ENCODE assay signal across 8 mouse cellular contexts in the genomic region with DNA sequence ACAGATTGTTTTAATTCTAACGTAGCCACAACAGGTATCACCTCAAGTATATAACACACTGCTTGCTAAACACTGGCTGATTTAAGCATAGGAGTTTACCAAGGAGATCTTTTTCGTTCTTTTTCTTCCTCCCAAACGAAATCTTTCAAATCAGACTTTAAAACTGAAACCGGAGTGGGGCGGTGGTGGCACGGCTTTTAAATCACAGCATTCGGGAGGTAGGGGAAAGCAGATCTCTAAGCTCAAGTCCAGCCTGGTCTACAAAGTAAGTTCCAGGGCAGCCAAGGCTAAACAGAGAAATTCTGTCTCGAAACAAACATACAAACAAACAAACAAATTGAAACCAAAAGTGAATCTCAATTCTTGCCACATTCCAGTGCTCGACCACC. TPM values are rescaled to one million over a fixed set of nuclear protein-coding genes. Genes with fewer than 3 reads are reported as not detected.
A peak's percentile ranks its signal among the peaks of the same experiment; 100 is the strongest.
DNase-seq lines count a peak whose midpoint lies in the region; ATAC-seq lines count a peak whose summit lies in the region.

No protein-coding gene starts in this region.

- no peak for ATAC-seq in heart, embryonic 14.5 days (ENCODE audit: insufficient number of reproducible peaks, insufficient read depth, low FRiP score, low read depth)
- ATAC-seq in hindbrain, embryonic 11.5 days (ENCODE audit: low FRiP score), result no peak; the same call in 1 of the 2 replicates
- no peak for ATAC-seq in midbrain, embryonic 11.5 days (ENCODE audit: low FRiP score)

- H3K27ac ChIP-seq in heart, embryonic 14.5 days (replicated peaks in 1 of 2; ENCODE audit: control insufficient read depth in 1 of 2, insufficient read depth in 1 of 2, low read depth in 2 of 2, low read length in 2 of 2), result peak overlapping the region; percentile 82 to 90
- peak overlapping the region; percentile 85; the same call in 1 of the 2 replicates for H3K27ac ChIP-seq in hindbrain, embryonic 11.5 days (ENCODE audit: low read depth, low read length)
- no peak overlapping the region for H3K27ac ChIP-seq in midbrain, embryonic 11.5 days (ENCODE audit: low read depth, low read length)

- intact Hi-C loops in left cerebral cortex, postnatal 4 days (cut with DNase I), result no loop called here
- intact Hi-C loops in left cerebral cortex, postnatal 10 days (cut with DNase I), result loop anchor here (10.0 kb wide), 1 partner anchor 300 kb away; no protein-coding TSS in a partner anchor

- peaks cover 0 to 16% of the 10 kb centered on the region in 2 experiments; a peak in 3 of 4 replicates for H3K4me1 ChIP-seq in heart, embryonic 14.5 days (ENCODE audit: control insufficient read depth in 2 of 2, insufficient read depth in 2 of 2, low read length in 2 of 2)
- H3K4me1 ChIP-seq in hindbrain, embryonic 11.5 days (replicated peaks; ENCODE audit: control insufficient read depth, insufficient read depth, low read length), result 0 out of 2 replicates have a peak, but pooled peaks cover 3% of the 10 kb centered on the region
- peaks cover 5% of the 10 kb centered on the region; the same call in 1 of the 2 replicates for H3K4me1 ChIP-seq in midbrain, embryonic 11.5 days (ENCODE audit: control insufficient read depth, insufficient read depth, low read length)

- 7% methylated on average over 9 of the region's 9 CpGs for WGBS in heart, embryonic 14.5 days
- 17% methylated on average over 9 of the region's 9 CpGs for WGBS in hindbrain, embryonic 11.5 days
- 19% methylated on average over 9 of the region's 9 CpGs for WGBS in midbrain, embryonic 11.5 days

- DNase-seq in heart, adult 18-20 months, result no peak
- peak; percentile 10 for DNase-seq in T-cell, adult 2 months (ENCODE audit: low spot score)
- no peak for DNase-seq in hindbrain, embryonic 11.5 days (ENCODE audit: low spot score)
- DNase-seq in midbrain, embryonic 11.5 days (ENCODE audit: low spot score, missing footprints), result no peak
- DNase-seq in left cerebral cortex, adult 11 months (ENCODE audit: low spot score), result no peak
- no peak for DNase-seq in left cerebral cortex, postnatal 4 days
- DNase-seq in left cerebral cortex, postnatal 10 days (ENCODE audit: extremely low spot score in 1 of 2, low spot score in 2 of 2), result no peak

- no peaks in the 10 kb centered on the region for H3K27me3 ChIP-seq in heart, embryonic 14.5 days (ENCODE audit: control insufficient read depth, insufficient read depth, low read length)
- H3K27me3 ChIP-seq in hindbrain, embryonic 11.5 days (ENCODE audit: control insufficient read depth, insufficient read depth, low read length), result 0 out of 2 replicates have a peak, but pooled peaks cover 2% of the 10 kb centered on the region
- H3K27me3 ChIP-seq in midbrain, embryonic 11.5 days (ENCODE audit: control insufficient read depth, insufficient read depth, low read length), result no peaks in the 10 kb centered on the region

- H3K9ac ChIP-seq in heart, embryonic 14.5 days (ENCODE audit: low read length), result peak overlapping the region; percentile 93
- H3K9ac ChIP-seq in hindbrain, embryonic 11.5 days (ENCODE audit: low read depth, low read length), result peak overlapping the region; percentile 87
- H3K9ac ChIP-seq in midbrain, embryonic 11.5 days (ENCODE audit: low read length), result peak overlapping the region; percentile 85

- H3K36me3 ChIP-seq in heart, embryonic 14.5 days (ENCODE audit: control insufficient read depth, insufficient read depth, low read length), result no peaks in the 10 kb centered on the region
- H3K36me3 ChIP-seq in hindbrain, embryonic 11.5 days (ENCODE audit: control insufficient read depth, insufficient read depth, low read length), result no peaks in the 10 kb centered on the region
- no peaks in the 10 kb centered on the region for H3K36me3 ChIP-seq in midbrain, embryonic 11.5 days (ENCODE audit: control insufficient read depth, insufficient read depth, low read length)

- H3K4me2 ChIP-seq in heart, embryonic 14.5 days (ENCODE audit: low read length), result peak overlapping the region; percentile 68
- peak overlapping the region; percentile 76 for H3K4me2 ChIP-seq in hindbrain, embryonic 11.5 days (replicated peaks; ENCODE audit: low read depth, low read length)
- peak overlapping the region; percentile 76 for H3K4me2 ChIP-seq in midbrain, embryonic 11.5 days

- H3K4me3 ChIP-seq in heart, embryonic 14.5 days (ENCODE audit: control insufficient read depth in 1 of 2, insufficient read depth in 1 of 2, low read depth in 1 of 2, low read length in 2 of 2), result peak overlapping the region; percentile 86 to 93
- peak overlapping the region; percentile 92 for H3K4me3 ChIP-seq in hindbrain, embryonic 11.5 days (ENCODE audit: low read depth, low read length)
- peak overlapping the region; percentile 87 for H3K4me3 ChIP-seq in midbrain, embryonic 11.5 days (ENCODE audit: low read depth, low read length)

- peaks cover 3% of the 10 kb centered on the region; the same call in 1 of the 2 replicates for H3K9me3 ChIP-seq in heart, embryonic 14.5 days (ENCODE audit: control insufficient read depth, low read length)
- H3K9me3 ChIP-seq in hindbrain, embryonic 11.5 days (ENCODE audit: control insufficient read depth, low read length), result no peaks in the 10 kb centered on the region
- H3K9me3 ChIP-seq in midbrain, embryonic 11.5 days (ENCODE audit: control insufficient read depth, low read length), result no peaks in the 10 kb centered on the region

RNA-seq across cellular contexts. Expression of gene Zc3h7a, which starts 1.1 kb away (rescaled TPM):
- polyA plus RNA-seq in heart, embryonic 14.5 days (2014; fragmentation: Nextera tagmentation; extraction: Ambion mirVana), result 70.6 and 72.1 TPM in 2 replicates
- 10 to 100 TPM; 20.8 to 29.1 TPM for total RNA-seq in heart, adult 18-20 months (2021)
- 104 and 113 TPM in 2 replicates for polyA plus RNA-seq in hindbrain, embryonic 11.5 days (2014; fragmentation: Nextera tagmentation; extraction: Ambion mirVana)
- polyA plus RNA-seq in midbrain, embryonic 11.5 days (2014; fragmentation: Nextera tagmentation; extraction: Ambion mirVana), result 82.2 and 87.5 TPM in 2 replicates
- 100 to 1,000 TPM in 1 of 2 experiments, 10 to 100 TPM in 1; 81.8 to 101 TPM for total RNA-seq in left cerebral cortex, postnatal 4 days (2021)
- 10 to 100 TPM; 60.9 to 66.2 TPM for total RNA-seq in left cerebral cortex, postnatal 10 days (2021)

RNA-seq across cellular contexts. Expression of gene Rsl1d1, which starts 28.0 kb away (rescaled TPM):
- 119 and 124 TPM in 2 replicates for polyA plus RNA-seq in heart, embryonic 14.5 days (2014; fragmentation: Nextera tagmentation; extraction: Ambion mirVana)
- 10 to 100 TPM; 52.7 to 58.3 TPM for total RNA-seq in heart, adult 18-20 months (2021)
- 245 and 259 TPM in 2 replicates for polyA plus RNA-seq in hindbrain, embryonic 11.5 days (2014; fragmentation: Nextera tagmentation; extraction: Ambion mirVana)
- 276 and 303 TPM in 2 replicates for polyA plus RNA-seq in midbrain, embryonic 11.5 days (2014; fragmentation: Nextera tagmentation; extraction: Ambion mirVana)
- total RNA-seq in left cerebral cortex, postnatal 4 days (2021), result 10 to 100 TPM; 70.6 to 75.7 TPM
- 10 to 100 TPM; 58.9 to 63.1 TPM for total RNA-seq in left cerebral cortex, postnatal 10 days (2021)

RNA-seq across cellular contexts. Expression of gene Txndc11, which starts 40.6 kb away (rescaled TPM):
- 31.9 and 33.8 TPM in 2 replicates for polyA plus RNA-seq in heart, embryonic 14.5 days (2014; fragmentation: Nextera tagmentation; extraction: Ambion mirVana)
- 10 to 100 TPM; 13.6 to 14.0 TPM for total RNA-seq in heart, adult 18-20 months (2021)
- 31.3 and 33.4 TPM in 2 replicates for polyA plus RNA-seq in hindbrain, embryonic 11.5 days (2014; fragmentation: Nextera tagmentation; extraction: Ambion mirVana)
- 27.3 and 31.0 TPM in 2 replicates for polyA plus RNA-seq in midbrain, embryonic 11.5 days (2014; fragmentation: Nextera tagmentation; extraction: Ambion mirVana)
- total RNA-seq in left cerebral cortex, postnatal 4 days (2021), result 10 to 100 TPM; 39.4 to 39.7 TPM
- total RNA-seq in left cerebral cortex, postnatal 10 days (2021), result 10 to 100 TPM; 37.1 to 38.7 TPM
